Mouse (Mus musculus) heart, postnatal 0 days (tissue): ENCODE results near the gene Chsy1. TPM values are rescaled to one million over a fixed set of nuclear protein-coding genes. Genes with fewer than 3 reads are reported as not detected.

Source experiments
- ATAC-seq: fragments of 200-750 bp; cut with Nextera tagmentation; 2 replicates; pipeline ENCODE4 v1.8.0; 2017; ENCODE audit warnings: low read depth, moderate number of reproducible peaks, moderate library complexity; ENCODE audit not compliant: insufficient read depth
- DNase-seq: peaks from one replicate; pipeline ENCODE4 v3.0.0-alpha.2; 2016; ENCODE audit warnings: low spot score
- H3K27ac ChIP-seq: fragments of 300-500 bp; sonication (generic); 2 replicates; pipeline ENCODE4 v1.5.1; 2014; ENCODE audit warnings: low read depth, mild to moderate bottlenecking
- H3K27me3 ChIP-seq: fragments of 300-500 bp; sonication (generic); 2 replicates; pipeline ENCODE4 v1.6.1; 2014; ENCODE audit warnings: low read length, mixed read lengths; ENCODE audit not compliant: control insufficient read depth, insufficient read depth
- H3K36me3 ChIP-seq: fragments of 300-500 bp; sonication (generic); replicated peaks from 2 replicates; pipeline ENCODE4 v1.6.1; 2014; ENCODE audit warnings: low read length, mixed read lengths; ENCODE audit not compliant: control insufficient read depth, insufficient read depth
- H3K4me1 ChIP-seq: fragments of 300-500 bp; sonication (generic); 2 replicates; pipeline ENCODE4 v1.6.1; 2014; ENCODE audit warnings: antibody characterized with exemption; ENCODE audit not compliant: control insufficient read depth, insufficient read depth
- H3K4me2 ChIP-seq: fragments of 300-500 bp; sonication (generic); 2 replicates; pipeline ENCODE4 v1.6.1; 2014; ENCODE audit warnings: low read depth, mild to moderate bottlenecking, low read length, moderate library complexity
- H3K4me3 ChIP-seq: fragments of 300-500 bp; sonication (generic); 2 replicates; pipeline ENCODE4 v1.5.1; 2014; ENCODE audit warnings: low read depth, low read length
- H3K9ac ChIP-seq: fragments of 300-500 bp; sonication (generic); replicated peaks from 2 replicates; pipeline ENCODE4 v1.6.1; 2014; ENCODE audit warnings: low read depth, low read length, mixed read lengths
- H3K9me3 ChIP-seq: fragments of 300-500 bp; sonication (generic); replicated peaks from 2 replicates; pipeline ENCODE4 v1.6.1; 2016; ENCODE audit warnings: low read length; ENCODE audit not compliant: control insufficient read depth
- CTCF ChIP-seq: IDR thresholded peaks from 2 replicates; pipeline ENCODE4 v1.5.1; 2016; ENCODE audit warnings: antibody characterized with exemption, control low read depth, low read depth
- EP300 ChIP-seq: IDR thresholded peaks from 2 replicates; pipeline ENCODE4 v1.6.1; 2016; ENCODE audit warnings: antibody characterized with exemption, low read depth
- WGBS: fragments of 180-500 bp; shearing (Covaris S2); extraction: QIAGEN DNeasy Blood & Tissue Kit; methylation state at CpG from one replicate; pipeline ENCODE4 v1.1.7; 2014; 5-methylcytosine and 5-hydroxymethylcytosine counted together
- polyA plus RNA-seq: library from polyadenylated mRNA; unstranded; fragments of >200 nt; fragmentation: Nextera tagmentation; extraction: Ambion mirVana; gene quantifications from 2 replicates; pipeline ENCODE4 v1.2.1, GENCODE M21; 2015
- total RNA-seq: library from RNA; depleted of rRNA; stranded (reverse); fragments of >200 nt; gene quantifications from 2 replicates; pipeline ENCODE4 v1.2.3, GENCODE M21; 2014; ENCODE audit warnings: low replicate concordance

The Chsy1 gene
- total and polyA plus RNA-seq, 2 experiments from 2014 or later: 9.6 to 43.4 TPM

GRCm38 (mm10) chr7:66161836-66162235 lies 52.5 kb downstream of the Chsy1 start:
- H3K4me1 ChIP-seq: peaks cover 31% of the 10 kb centered on the region
- DNase-seq: no peak
- H3K36me3 ChIP-seq: no peaks in the 10 kb centered on the region
- H3K27ac ChIP-seq: no peak overlapping the region
- H3K4me2 ChIP-seq: no peak overlapping the region
- WGBS: 87% methylated on average over 6 of the region's 6 CpGs
- no peak overlapping the region for H3K9ac ChIP-seq
- no peaks in the 10 kb centered on the region for H3K27me3 ChIP-seq
- TF ChIP-seq CTCF: no peak
- TF ChIP-seq EP300: no peak
- no peak for ATAC-seq
- no peaks in the 10 kb centered on the region for H3K9me3 ChIP-seq
- no peak overlapping the region for H3K4me3 ChIP-seq

GRCm38 (mm10) chr7:66162489-66162888 lies 53.2 kb downstream of the Chsy1 start:
- H3K4me3 ChIP-seq: no peak overlapping the region
- H3K9me3 ChIP-seq: no peaks in the 10 kb centered on the region
- ATAC-seq (no peak), DNase-seq (no peak)
- 86% methylated on average over 7 of the region's 7 CpGs for WGBS
- no peak overlapping the region for H3K27ac ChIP-seq
- H3K4me2 ChIP-seq: no peak overlapping the region
- no peaks in the 10 kb centered on the region for H3K27me3 ChIP-seq
- peaks cover 29% of the 10 kb centered on the region for H3K4me1 ChIP-seq
- H3K9ac ChIP-seq: no peak overlapping the region
- no peaks in the 10 kb centered on the region for H3K36me3 ChIP-seq
- TF ChIP-seq CTCF (no peak), EP300 (no peak)

DNA sequence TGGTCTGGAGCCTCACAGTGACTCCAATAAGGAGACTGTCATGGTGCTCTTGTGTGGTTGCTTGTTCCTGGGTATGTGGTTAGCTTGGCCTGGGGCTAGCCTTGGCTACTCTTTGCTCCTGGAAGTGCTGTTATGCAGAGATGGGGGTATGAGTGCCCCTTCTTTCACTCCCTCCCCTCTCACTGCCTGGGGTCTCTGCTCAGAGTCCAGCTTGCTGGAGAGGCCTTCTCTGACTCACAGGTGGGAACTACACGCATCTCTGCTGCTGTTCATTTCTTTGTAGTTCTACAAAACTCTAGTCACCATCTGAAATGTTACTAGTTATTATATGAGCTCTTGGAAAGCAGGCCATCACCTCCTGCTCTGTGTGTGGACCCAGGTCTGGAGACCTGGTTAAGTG lies 53.7 kb downstream of the Chsy1 start:
- H3K36me3 ChIP-seq: no peaks in the 10 kb centered on the region
- ATAC-seq (no peak), DNase-seq (no peak)
- no peak overlapping the region for H3K4me3 ChIP-seq
- no peaks in the 10 kb centered on the region for H3K27me3 ChIP-seq
- H3K9ac ChIP-seq: no peak overlapping the region
- peaks cover 24% of the 10 kb centered on the region for H3K4me1 ChIP-seq
- H3K9me3 ChIP-seq: no peaks in the 10 kb centered on the region
- H3K4me2 ChIP-seq: no peak overlapping the region
- no peak for TF ChIP-seq CTCF
- no peak for TF ChIP-seq EP300
- 93% methylated on average over 1 of the region's 1 CpGs for WGBS
- H3K27ac ChIP-seq: no peak overlapping the region

DNA sequence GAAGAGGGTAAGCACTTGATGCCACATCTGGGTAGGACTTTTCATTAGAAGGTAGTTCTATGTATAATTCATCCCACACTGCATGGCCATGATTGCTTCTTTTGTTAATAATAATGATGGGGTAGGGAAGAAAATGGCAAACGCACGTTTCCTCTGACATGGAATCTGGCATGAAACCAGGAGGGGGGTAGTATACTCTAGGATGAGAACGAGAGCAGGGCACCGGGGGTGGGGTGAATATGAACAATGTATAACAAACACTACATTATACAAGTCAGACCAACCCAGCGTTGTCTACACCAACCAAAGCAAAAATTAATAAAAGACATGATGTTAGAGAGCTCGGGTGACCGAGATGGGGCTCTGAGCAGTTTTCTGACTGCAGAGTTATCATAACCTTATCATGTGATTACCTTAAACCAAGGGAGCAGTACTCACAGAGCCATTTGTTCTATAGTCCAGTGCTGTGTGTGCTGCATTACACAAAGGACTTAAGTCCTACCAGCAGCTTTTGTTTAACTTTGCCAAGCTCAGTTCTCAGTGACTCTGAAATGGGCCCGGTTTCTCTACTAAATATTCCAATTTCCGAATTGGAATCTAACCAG lies 55.2 kb downstream of the Chsy1 start:
- Histone ChIP-seq H3K9me3 (no peaks in the 10 kb centered on the region), H3K4me3 (no peak overlapping the region), H3K36me3 (no peaks in the 10 kb centered on the region), H3K4me1 (peaks cover 28% of the 10 kb centered on the region), H3K27ac (no peak overlapping the region), H3K9ac (no peak overlapping the region), H3K27me3 (no peaks in the 10 kb centered on the region), H3K4me2 (no peak overlapping the region)
- ATAC-seq (no peak), DNase-seq (no peak)
- WGBS: 61% methylated on average over 9 of the region's 9 CpGs
- TF ChIP-seq EP300: no peak
- no peak for TF ChIP-seq CTCF

DNA sequence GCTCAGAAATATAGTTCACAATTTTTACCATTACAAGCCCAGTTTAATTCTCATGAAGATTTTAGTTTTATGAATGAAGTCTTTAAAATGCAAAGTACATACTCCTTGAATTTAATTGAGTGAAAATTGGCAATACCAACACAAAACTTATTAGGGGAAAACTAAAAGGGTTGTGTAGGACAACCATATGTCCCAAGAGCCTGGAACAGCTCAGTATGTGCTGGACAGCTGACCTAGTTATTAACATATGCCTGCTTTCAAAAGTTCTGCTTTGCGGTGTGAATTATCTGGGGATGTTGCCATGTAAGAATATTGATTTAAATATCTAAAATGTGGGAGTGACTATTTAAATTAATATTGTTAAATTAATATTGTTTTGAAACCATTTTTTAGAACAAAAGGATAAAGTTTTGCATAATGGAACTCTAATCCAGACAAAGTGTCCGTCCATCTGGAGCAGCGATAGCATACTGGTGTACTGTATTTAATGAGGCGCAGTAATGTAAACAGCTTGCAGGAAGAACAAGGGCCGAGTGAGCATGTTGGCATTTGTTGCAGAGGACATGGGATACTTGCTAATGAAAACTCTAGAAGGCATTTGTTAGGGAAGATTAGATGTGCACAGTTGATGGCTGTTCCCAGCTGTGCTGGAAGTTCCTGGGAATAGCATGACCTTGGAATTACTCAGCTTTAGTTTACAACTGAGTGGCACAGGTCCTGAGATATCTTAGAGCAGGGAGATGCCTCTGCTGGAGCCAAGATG lies 55.9 kb downstream of the Chsy1 start:
- H3K9me3 ChIP-seq: no peaks in the 10 kb centered on the region
- no peak for DNase-seq
- no peaks in the 10 kb centered on the region for H3K36me3 ChIP-seq
- peaks cover 28% of the 10 kb centered on the region for H3K4me1 ChIP-seq
- TF ChIP-seq EP300 (no peak), CTCF (no peak)
- ATAC-seq: no peak
- WGBS: 71% methylated on average over 5 of the region's 5 CpGs
- H3K4me2 ChIP-seq: no peak overlapping the region
- no peaks in the 10 kb centered on the region for H3K27me3 ChIP-seq
- H3K4me3 ChIP-seq: no peak overlapping the region
- H3K27ac ChIP-seq: 0 out of 2 replicates have a peak overlapping the region, but pooled peaks have one; percentile 13
- H3K9ac ChIP-seq: no peak overlapping the region
